Mouse (Mus musculus) liver, adult (tissue): Measurements from ENCODE around the gene Gm43517.

ENCODE experiments used
- GATA4 ChIP-seq: IDR thresholded peaks from 2 replicates; pipeline ENCODE4 v1.6.1; 2014; ENCODE audit warnings: mild to moderate bottlenecking, low read length; ENCODE audit not compliant: insufficient replicate concordance

Gene Gm43517

DNA sequence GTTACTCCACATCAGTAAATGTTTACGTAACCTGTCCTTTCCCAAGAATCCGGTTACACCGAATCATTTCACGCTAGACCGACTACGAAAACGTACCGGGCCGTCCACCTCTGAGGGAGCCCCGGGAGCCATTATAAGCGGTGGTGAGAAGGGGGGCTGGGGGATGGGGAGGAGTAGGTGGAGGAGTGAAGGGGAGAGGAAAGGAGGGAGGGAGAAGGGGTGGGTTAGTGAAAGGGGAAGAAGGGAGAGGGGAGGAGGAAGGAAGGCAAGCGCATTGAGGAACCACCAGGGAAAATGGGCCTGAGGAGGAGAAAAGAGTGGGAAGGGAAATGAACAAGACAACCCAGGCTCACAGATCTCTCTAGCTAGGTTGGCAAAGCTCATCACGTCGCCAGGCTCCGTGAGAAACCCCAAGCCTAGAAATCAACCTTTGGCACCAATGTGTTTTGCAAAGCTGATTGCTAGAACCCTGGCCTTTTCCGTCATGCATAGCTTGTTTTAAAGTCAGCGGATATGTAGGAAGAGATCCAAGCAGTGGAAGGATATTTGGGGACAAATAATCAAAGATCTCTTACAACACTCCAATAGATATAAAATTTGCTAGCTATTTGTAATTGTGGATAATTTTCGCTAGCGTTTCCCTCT is 3.1 kb upstream of the Gm43517 start:
- TF ChIP-seq GATA4: no peak

DNA sequence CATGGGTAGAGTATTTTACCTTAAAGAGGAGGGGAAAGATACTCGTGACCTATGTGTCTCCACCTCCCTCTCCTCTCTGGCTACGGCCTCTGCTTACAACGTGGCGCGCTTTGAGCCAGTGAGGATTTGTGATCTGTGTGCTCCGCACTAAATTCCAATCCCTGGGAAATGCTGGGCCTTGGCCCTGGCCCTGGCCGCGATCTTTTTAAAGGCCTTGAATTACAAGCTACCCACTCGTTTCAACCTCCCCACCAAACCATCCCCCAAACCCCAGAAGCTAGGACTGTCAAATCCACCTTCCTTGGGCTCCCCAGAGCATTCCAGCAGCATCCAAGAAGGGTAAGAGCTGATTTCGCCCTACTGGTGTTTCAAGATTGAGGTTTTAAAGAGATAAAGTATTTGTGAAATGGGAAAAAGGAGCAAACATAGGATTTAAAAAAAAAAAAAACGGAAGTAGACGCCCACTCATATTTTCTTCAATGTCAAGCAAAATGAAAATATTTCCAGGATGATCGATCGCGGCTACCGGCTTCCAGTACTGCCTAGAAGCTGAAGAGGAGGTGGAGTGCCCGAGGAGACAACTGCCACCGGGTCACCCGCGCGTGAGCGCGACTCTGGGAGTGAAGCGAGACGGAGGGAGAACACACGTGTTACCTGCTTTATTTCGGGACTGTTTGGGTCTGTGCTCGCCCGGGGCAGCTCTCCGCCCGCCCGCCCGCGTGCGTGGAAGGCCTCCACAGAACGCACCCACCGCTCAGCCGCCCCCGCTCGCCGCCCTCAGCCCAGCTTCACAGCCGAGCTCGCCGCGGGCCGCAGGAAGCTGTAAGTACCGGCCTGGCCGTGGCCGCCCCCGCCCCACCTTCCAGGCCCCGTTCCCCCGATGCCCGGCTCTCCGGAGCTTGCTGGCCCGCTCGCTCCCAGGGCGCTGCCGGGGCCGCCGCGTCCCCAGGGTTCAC is 2.1 kb upstream of the Gm43517 start, which contains the start of gene Foxg1:
Gene Foxg1 (plus strand): TSS at position 96 of the 956 bp plus-strand sequence.
- no peak for TF ChIP-seq GATA4

DNA sequence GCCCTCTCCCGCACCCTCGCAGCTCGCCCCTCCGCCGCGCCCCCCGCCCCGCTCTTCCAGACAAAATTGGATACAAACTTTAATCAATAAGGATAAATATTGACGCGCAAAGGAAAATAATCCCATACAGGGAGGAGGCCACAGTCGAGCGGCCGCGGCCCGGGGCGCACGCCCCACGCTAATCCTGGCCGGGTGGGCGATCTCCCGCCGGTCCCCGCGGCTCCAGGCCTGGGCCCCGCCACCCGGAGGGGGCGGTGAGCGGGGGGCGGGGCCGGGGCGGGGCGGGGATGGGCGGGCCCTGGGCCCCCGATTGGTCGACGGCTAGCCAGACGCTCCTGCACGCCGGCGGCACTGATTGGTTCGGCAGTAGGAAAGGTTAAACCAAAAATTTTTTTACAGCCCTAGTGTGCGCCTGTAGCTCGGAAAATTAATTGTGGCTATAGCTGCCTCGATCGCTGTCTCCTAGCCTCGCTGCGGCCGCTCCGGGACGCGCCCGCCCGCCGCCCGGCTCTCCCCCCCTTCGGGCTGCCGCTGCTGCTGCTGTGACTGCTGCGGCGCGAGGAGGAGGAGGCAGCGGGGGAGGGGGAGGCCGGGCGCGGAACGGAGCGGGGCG is 1.3 kb upstream of the Gm43517 start:
- TF ChIP-seq GATA4: no peak

DNA sequence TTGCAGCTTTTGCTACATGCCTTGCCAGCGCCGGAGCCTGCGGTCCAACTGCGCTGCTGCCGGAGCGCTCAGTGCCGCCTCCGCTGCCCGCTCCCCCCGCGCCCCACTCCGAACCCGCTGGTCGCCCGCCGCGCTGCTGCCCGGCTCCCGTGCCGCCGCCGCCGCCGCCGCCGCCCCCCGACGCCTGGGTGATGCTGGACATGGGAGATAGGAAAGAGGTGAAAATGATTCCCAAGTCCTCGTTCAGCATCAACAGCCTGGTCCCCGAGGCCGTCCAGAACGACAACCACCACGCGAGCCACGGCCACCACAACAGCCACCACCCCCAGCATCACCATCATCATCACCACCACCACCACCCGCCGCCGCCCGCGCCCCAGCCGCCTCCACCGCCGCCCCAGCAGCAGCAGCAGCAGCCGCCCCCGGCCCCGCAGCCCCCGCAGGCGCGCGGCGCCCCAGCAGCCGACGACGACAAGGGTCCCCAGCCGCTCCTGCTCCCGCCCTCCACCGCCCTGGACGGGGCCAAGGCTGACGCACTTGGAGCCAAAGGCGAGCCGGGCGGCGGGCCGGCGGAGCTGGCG is 589 bp upstream of the Gm43517 start:
- no peak for TF ChIP-seq GATA4

DNA sequence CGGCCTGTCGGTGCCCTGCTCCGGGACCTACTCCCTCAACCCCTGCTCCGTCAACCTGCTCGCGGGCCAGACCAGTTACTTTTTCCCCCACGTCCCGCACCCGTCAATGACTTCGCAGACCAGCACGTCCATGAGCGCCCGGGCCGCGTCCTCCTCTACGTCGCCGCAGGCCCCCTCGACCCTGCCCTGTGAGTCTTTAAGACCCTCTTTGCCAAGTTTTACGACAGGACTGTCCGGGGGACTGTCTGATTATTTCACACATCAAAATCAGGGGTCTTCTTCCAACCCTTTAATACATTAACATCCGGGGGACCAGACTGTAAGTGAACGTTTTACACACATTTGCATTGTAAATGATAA is 637 bp downstream of the Gm43517 start:
- TF ChIP-seq GATA4: no peak

DNA sequence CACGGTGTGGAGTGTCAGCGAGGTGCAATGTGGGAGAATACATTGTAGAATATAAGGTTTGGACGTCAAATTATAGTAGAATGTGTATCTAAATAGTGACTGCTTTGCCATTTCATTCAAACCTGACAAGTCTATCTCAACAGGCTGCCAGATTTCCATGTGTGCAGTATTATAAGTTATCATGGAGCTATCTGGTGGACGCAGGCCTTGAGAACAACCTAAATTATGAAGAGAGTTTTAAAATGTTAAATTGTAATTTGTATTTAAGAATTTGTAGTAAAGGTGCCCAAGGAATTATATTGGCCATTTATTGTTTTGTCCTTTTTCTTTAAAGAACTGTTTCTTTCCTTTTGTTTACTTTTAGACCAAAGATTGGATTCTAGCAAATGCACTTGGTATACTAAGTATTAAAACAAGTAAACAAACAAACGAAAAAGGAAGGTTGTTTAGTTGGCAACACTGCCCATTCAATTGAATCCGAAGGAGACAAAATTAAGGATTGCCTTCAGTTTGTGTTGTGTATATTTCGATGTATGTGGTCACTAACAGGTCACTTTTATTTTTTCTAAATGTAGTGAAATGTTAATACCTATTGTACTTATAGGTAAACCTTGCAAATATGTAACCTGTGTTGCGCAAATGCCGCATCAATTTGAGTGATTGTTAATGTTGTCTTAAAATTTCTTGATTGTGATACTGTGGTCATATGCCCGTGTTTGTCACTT is 1.3 kb downstream of the Gm43517 start:
- TF ChIP-seq GATA4: no peak

DNA sequence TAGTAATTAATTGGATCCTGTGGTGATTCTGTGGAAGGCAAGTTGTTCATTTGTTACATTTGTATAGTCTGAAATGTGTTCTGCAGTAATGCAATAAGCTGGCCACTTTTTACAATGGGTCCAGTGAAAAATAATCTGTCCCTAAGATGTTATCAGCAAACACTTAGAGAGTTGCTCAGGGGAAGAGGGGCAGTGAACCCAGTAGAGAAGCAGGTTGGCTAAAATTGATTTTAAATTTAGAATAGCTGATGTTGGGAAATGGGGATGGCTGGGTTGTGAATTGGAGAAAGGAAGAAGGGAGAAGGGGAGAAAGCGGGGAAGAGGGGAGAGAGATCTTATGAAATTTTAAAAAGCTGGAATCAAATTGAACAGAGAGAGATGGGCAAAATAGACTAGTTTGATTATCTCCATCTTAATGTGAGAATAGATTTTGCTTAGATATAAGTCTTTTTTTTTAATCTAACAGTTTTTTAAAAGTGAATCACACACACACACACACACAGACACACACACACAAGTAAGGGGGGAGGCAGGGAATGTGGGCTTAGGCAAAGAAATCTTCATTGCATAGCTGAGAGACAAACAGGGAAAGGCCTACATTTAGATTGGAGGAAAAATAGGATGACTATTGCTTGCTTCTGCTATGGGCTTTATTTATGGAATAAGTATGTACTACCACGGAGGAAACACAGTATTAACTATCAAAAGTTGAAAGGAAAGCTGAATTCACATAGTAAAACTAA is 3.1 kb downstream of the Gm43517 start:
- no peak for TF ChIP-seq GATA4

DNA sequence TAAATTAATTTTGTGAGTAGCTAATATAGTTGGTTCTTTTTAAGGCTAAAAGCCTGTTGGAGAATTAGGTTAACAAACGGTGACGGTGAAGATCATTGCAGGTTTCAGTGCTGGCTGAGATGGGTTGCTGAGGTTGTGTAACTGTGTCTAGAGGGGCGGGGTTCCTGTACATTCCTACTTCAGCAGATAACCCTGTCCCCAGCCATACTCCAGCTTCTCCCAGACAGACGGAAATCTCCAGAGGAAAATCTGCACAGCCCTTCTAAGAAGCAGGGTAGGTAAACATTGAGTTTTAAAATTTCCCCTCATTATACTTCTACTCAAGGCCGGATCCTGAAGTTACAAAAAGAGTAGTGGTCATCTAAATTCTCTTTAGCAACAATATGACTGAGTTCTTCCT is 4.7 kb downstream of the Gm43517 start:
- no peak for TF ChIP-seq GATA4

DNA sequence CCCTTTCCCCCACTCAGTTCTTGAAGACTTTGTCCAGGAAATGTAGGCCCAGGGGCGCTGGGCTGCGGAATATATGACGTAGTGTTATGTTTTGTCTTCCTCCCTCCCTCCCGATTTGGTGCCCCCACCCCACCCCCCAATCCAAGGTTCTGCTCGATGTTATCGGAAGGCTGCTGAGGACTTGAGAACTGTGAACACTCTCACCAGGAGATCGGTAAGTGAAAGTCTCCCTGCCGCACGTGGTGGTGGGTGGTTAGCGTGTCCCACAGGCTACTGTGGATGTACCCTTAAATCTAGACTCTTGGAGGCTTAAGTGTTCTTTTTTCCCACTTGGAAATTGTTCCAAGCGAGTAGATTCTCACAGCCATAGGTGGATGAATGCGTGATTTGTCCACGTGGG is 5.3 kb downstream of the Gm43517 start:
- TF ChIP-seq GATA4: no peak

DNA sequence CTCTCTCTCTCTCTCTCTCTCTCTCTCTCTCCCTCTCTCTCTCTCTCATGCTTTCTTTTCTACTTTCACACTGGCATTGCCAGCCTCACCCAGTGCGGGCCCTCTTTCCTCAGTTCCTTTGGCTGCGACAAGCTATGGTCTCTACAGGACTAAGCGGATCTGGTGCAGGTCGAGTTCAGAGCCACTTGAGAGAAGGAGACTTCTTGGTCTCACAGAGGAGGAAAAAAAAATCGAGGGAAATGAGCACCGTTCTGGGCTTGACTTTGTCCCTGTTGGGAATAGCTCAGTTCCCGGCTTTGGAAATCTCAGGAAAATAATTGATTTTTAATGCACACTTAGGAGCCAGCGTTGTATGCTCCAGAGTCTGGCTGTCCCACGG is 5.9 kb downstream of the Gm43517 start:
- no peak for TF ChIP-seq GATA4

DNA sequence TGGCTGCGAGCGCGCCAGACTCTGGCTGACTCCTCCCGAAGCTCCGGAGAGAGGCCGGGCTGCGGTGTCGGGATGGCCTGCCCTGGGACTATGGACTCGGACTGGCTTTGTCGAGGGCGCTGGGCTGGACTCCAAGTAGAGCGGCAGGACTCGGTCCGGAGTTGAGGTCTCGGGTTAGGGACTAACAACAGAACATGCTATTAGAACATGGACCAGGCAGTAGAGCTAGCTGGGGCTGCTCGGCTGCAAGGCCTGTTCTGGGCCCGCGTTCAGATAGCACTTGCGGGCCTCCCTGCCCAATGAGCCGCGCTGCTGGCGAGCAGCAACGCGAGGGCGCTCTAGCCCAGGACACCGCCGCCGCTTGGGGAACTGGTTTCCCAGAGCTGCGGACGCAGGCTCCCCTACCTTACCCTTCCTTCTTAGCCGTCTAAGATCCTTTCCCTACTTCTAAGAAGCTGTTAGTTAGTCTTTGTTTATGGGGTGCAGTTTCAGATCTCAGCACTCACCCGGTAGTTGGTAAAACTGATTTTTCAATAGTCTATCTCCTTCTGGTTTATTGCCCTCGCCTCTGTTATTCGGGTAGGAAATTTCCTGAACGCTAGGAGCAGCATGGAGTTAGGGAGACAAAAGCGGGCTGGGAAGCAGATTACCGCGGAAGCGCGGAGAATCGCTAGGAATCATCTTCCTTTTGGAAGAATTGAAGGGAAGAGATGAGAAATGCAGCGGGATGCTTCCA is 6.5 kb downstream of the Gm43517 start:
- no peak for TF ChIP-seq GATA4

DNA sequence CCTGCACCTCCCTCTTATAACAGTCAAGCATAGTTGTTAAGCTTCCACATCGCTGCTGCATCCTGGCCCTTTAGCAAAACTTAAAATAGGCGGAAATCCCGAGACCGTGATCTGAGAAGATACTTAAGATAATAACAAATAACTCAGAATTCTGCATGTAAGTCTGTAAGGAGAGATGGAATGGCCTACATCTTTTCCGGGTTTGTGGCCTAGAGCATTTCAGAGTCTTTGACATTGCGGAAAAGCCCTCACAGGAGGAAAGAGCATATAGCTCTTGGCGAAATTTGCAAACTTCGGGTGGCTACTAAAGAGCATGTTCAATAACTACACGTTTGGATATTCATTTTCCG is 7.0 kb downstream of the Gm43517 start:
- no peak for TF ChIP-seq GATA4

DNA sequence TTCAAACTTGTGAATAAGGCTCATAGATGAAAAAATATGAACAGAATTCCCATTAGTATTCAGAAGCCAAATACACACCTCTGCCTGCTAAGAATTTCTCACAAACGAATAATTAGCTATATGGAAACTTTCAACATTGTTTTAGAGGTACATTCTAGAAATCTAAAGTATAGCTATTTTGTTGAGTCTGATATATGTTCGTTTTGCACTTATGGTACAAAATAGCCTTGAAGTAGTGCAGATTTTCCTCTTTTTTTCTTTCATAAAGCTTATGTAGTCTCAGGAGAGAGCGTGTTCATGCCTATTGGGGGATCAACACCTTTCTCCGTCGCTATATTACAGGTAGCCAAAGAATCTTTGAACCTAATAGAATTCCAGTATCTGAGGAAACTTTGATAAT is 7.9 kb downstream of the Gm43517 start:
- TF ChIP-seq GATA4: no peak

DNA sequence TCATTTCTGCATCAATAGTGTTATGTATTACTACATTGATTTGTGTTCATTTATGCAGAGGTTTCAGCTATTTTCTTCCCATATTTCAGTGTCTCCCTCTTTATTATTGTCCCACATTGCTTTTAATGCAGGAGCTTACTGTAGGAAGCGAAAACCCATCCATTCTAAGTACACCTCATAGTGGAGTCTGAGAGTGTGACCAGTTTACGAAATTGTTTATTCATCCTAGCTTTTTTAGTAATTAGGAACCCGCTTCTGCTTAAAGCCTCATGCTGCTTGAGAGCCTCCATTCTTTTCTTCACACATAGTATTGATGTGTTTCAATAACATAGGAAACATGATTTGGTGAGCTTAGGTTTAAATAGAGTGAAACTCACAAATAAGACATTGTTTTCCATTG is 8.7 kb downstream of the Gm43517 start:
- TF ChIP-seq GATA4: no peak
